Mouse (Mus musculus): Measurements from ENCODE around the gene Gm2056. TPM values are rescaled to one million over a fixed set of nuclear protein-coding genes. Genes with fewer than 3 reads are reported as not detected.
"Not testable (repeated sequence)": the region's sequence is repeated elsewhere in the genome, so short reads cannot be mapped to it uniquely, and the experiment has no call there.

The Gm2056 gene
- polyA plus RNA-seq (2012; fragmentation: generic; extraction: Trizol): not detected
- long read RNA-seq, experiment 1: 0 reads
- long read RNA-seq, experiment 2: 0 reads

- not testable (repeated sequence) for H3K27me3 ChIP-seq (ENCODE audit: control insufficient read depth, insufficient read depth, insufficient read length); H3ac ChIP-seq (ENCODE audit: control insufficient read depth, insufficient read length, low read depth); H3K79me2 ChIP-seq (ENCODE audit: control insufficient read depth, insufficient read depth); H3K36me3 ChIP-seq (ENCODE audit: control insufficient read depth, insufficient read depth); H3K79me3 ChIP-seq (ENCODE audit: low read depth); H3K4me3 ChIP-seq (ENCODE audit: insufficient read depth, poor library complexity, severe bottlenecking)
These were observed at the start of gene Gm2056 for GRCm38 (mm10) chr12:88026704-88027103. TSS of gene Gm2056 (plus strand) at chr12:88027004.

- not testable (repeated sequence) for H3K27me3 ChIP-seq (ENCODE audit: control insufficient read depth, insufficient read depth, insufficient read length); H3K79me3 ChIP-seq (ENCODE audit: low read depth); H3K4me3 ChIP-seq (ENCODE audit: insufficient read depth, poor library complexity, severe bottlenecking); H3K79me2 ChIP-seq (ENCODE audit: control insufficient read depth, insufficient read depth); H3ac ChIP-seq (ENCODE audit: control insufficient read depth, insufficient read length, low read depth); H3K36me3 ChIP-seq (ENCODE audit: control insufficient read depth, insufficient read depth)
These were observed 42.8 kb upstream of the Gm2056 start for GRCm38 (mm10) chr12:87984000-87984399.

- H3ac ChIP-seq (ENCODE audit: control insufficient read depth, insufficient read length, low read depth); H3K36me3 ChIP-seq (ENCODE audit: control insufficient read depth, insufficient read depth); H3K4me3 ChIP-seq (ENCODE audit: insufficient read depth, poor library complexity, severe bottlenecking); H3K79me3 ChIP-seq (ENCODE audit: low read depth); H3K79me2 ChIP-seq (ENCODE audit: control insufficient read depth, insufficient read depth); H3K27me3 ChIP-seq (ENCODE audit: control insufficient read depth, insufficient read depth, insufficient read length): not testable (repeated sequence)
These were observed 22.7 kb upstream of the Gm2056 start for GRCm38 (mm10) chr12:88004118-88004517.

- H3K79me2 ChIP-seq (ENCODE audit: control insufficient read depth, insufficient read depth); H3K4me3 ChIP-seq (ENCODE audit: insufficient read depth, poor library complexity, severe bottlenecking); H3K79me3 ChIP-seq (ENCODE audit: low read depth); H3K36me3 ChIP-seq (ENCODE audit: control insufficient read depth, insufficient read depth); H3ac ChIP-seq (ENCODE audit: control insufficient read depth, insufficient read length, low read depth); H3K27me3 ChIP-seq (ENCODE audit: control insufficient read depth, insufficient read depth, insufficient read length): not testable (repeated sequence)
These were observed 15.3 kb upstream of the Gm2056 start, which contains the start of gene Gm2075 for GRCm38 (mm10) chr12:88011548-88011947. TSS of gene Gm2075 (plus strand) at chr12:88011848.

GRCm38 (mm10) chr12:88018671-88019070, 8.1 kb upstream of the Gm2056 start, which contains the start of gene Gm6803:
TSS of gene Gm6803 (minus strand) at chr12:88018771.
- H3K79me2 ChIP-seq (ENCODE audit: control insufficient read depth, insufficient read depth); H3K36me3 ChIP-seq (ENCODE audit: control insufficient read depth, insufficient read depth); H3K4me3 ChIP-seq (ENCODE audit: insufficient read depth, poor library complexity, severe bottlenecking); H3ac ChIP-seq (ENCODE audit: control insufficient read depth, insufficient read length, low read depth); H3K79me3 ChIP-seq (ENCODE audit: low read depth); H3K27me3 ChIP-seq (ENCODE audit: control insufficient read depth, insufficient read depth, insufficient read length): not testable (repeated sequence)

- H3K27me3 ChIP-seq (ENCODE audit: control insufficient read depth, insufficient read depth, insufficient read length); H3ac ChIP-seq (ENCODE audit: control insufficient read depth, insufficient read length, low read depth); H3K4me3 ChIP-seq (ENCODE audit: insufficient read depth, poor library complexity, severe bottlenecking); H3K79me2 ChIP-seq (ENCODE audit: control insufficient read depth, insufficient read depth); H3K36me3 ChIP-seq (ENCODE audit: control insufficient read depth, insufficient read depth); H3K79me3 ChIP-seq (ENCODE audit: low read depth): not testable (repeated sequence)
These were observed 5.4 kb downstream of the Gm2056 start for GRCm38 (mm10) chr12:88032250-88032649.

- not testable (repeated sequence) for H3K79me2 ChIP-seq (ENCODE audit: control insufficient read depth, insufficient read depth)
These were observed 12.3 kb downstream of the Gm2056 start for GRCm38 (mm10) chr12:88039062-88039461.

GRCm38 (mm10) chr12:88039703-88040102, 12.9 kb downstream of the Gm2056 start:
- H3K79me3 ChIP-seq (ENCODE audit: low read depth); H3K36me3 ChIP-seq (ENCODE audit: control insufficient read depth, insufficient read depth); H3K27me3 ChIP-seq (ENCODE audit: control insufficient read depth, insufficient read depth, insufficient read length); H3K79me2 ChIP-seq (ENCODE audit: control insufficient read depth, insufficient read depth); H3K4me3 ChIP-seq (ENCODE audit: insufficient read depth, poor library complexity, severe bottlenecking); H3ac ChIP-seq (ENCODE audit: control insufficient read depth, insufficient read length, low read depth): not testable (repeated sequence)

More at GRCm38 (mm10) chr12:88039062-88039461, 12.3 kb downstream of the Gm2056 start:
- H3K27me3 ChIP-seq (ENCODE audit: control insufficient read depth, insufficient read depth, insufficient read length); H3K79me3 ChIP-seq (ENCODE audit: low read depth); H3K4me3 ChIP-seq (ENCODE audit: insufficient read depth, poor library complexity, severe bottlenecking); H3ac ChIP-seq (ENCODE audit: control insufficient read depth, insufficient read length, low read depth); H3K36me3 ChIP-seq (ENCODE audit: control insufficient read depth, insufficient read depth): not testable (repeated sequence)

GRCm38 (mm10) chr12:88045226-88045625, 18.4 kb downstream of the Gm2056 start:
- H3K79me3 ChIP-seq (ENCODE audit: low read depth); H3ac ChIP-seq (ENCODE audit: control insufficient read depth, insufficient read length, low read depth): not testable (repeated sequence)

More at GRCm38 (mm10) chr12:88045226-88045625, 18.4 kb downstream of the Gm2056 start:
- H3K79me2 ChIP-seq (ENCODE audit: control insufficient read depth, insufficient read depth); H3K36me3 ChIP-seq (ENCODE audit: control insufficient read depth, insufficient read depth); H3K27me3 ChIP-seq (ENCODE audit: control insufficient read depth, insufficient read depth, insufficient read length); H3K4me3 ChIP-seq (ENCODE audit: insufficient read depth, poor library complexity, severe bottlenecking): not testable (repeated sequence)

Other genes starting within 250 kb of the Gm2056 start
- gene Gm21936, start 231.5 kb upstream of the Gm2056 start, polyA plus RNA-seq (2012; fragmentation: generic; extraction: Trizol): not detected
- not detected for gene BB287469, start 210.4 kb upstream of the Gm2056 start, polyA plus RNA-seq (2012; fragmentation: generic; extraction: Trizol)
- gene Gm2001, start 184.7 kb upstream of the Gm2056 start, polyA plus RNA-seq (2012; fragmentation: generic; extraction: Trizol): not detected
- 0.12 TPM for gene Gm2016, start 152.9 kb upstream of the Gm2056 start, polyA plus RNA-seq (2012; fragmentation: generic; extraction: Trizol)
- not detected for gene Gm2022, start 131.6 kb upstream of the Gm2056 start, polyA plus RNA-seq (2012; fragmentation: generic; extraction: Trizol)
- gene Gm2035, start 107.1 kb upstream of the Gm2056 start, polyA plus RNA-seq (2012; fragmentation: generic; extraction: Trizol): not detected
- gene Gm2042, start 72.9 kb upstream of the Gm2056 start, polyA plus RNA-seq (2012; fragmentation: generic; extraction: Trizol): 0.08 TPM
- gene Gm2075, start 15.2 kb upstream of the Gm2056 start, polyA plus RNA-seq (2012; fragmentation: generic; extraction: Trizol): not detected
- not detected for gene Gm6803, start 8.2 kb upstream of the Gm2056 start, polyA plus RNA-seq (2012; fragmentation: generic; extraction: Trizol)
- gene Gm16368, start 56.7 kb downstream of the Gm2056 start, polyA plus RNA-seq (2012; fragmentation: generic; extraction: Trizol): not detected
- gene Gm10436, start 155.1 kb downstream of the Gm2056 start, polyA plus RNA-seq (2012; fragmentation: generic; extraction: Trizol): 0.11 TPM
- gene Gm8332, start 223.1 kb downstream of the Gm2056 start, polyA plus RNA-seq (2012; fragmentation: generic; extraction: Trizol): 0.88 TPM
- 0.15 TPM for gene Gm5662, start 247.5 kb downstream of the Gm2056 start, polyA plus RNA-seq (2012; fragmentation: generic; extraction: Trizol)